Mouse (Mus musculus) ovary, postnatal 36 days (tissue): ENCODE data around the gene Cp.
"Not testable (repeated sequence)": the region's sequence is repeated elsewhere in the genome, so short reads cannot be mapped to it uniquely, and the experiment has no call there.

Source experiments
- DNase-seq: peaks from one replicate; pipeline ENCODE4 v3.0.0; 2022; ENCODE audit warnings: low spot score, mixed read lengths

The Cp gene

DNA sequence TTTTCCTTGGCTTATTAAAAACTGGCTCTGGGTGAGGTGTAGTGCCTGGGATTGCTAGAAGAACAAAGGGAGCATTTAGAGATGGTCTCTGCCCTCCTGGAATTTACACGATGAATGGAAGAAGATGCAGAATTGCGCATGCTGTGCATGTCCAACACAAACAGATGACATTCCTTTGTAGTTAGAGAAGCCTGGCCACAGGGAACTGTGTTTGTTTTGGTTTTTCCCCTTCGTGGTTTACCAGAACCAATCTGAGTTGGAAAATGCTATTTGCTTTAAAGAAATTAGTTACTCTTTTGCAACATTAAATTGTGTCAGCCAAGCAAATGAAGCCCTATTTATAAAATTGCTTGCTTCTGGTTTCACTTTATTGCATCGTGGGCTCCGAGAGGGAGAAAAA lies at the start of gene Cp:
Gene Cp, plus strand, starts transcription at position 170 of the 400 bp plus-strand sequence.
- no peak for DNase-seq

DNA sequence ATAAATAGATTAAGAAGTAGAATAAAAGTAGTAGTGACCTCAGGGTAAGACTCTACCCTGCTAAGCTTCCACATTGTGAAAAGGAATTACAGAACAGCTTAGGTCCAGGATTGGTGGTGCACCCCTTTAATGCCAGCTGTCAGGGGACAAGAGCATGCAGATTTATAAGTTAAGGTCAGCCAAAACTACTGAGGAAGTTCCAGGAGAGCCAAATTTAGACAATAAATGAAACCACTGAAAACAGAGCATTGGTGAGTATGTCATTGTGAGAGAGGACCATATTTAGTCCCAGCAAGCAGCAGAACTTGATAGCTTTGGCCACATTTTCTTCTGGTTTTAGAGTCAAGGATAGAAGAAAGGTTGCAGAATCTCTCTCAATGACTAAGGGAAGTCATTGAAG lies 8.3 kb upstream of the Cp start:
- DNase-seq, result no peak

DNA sequence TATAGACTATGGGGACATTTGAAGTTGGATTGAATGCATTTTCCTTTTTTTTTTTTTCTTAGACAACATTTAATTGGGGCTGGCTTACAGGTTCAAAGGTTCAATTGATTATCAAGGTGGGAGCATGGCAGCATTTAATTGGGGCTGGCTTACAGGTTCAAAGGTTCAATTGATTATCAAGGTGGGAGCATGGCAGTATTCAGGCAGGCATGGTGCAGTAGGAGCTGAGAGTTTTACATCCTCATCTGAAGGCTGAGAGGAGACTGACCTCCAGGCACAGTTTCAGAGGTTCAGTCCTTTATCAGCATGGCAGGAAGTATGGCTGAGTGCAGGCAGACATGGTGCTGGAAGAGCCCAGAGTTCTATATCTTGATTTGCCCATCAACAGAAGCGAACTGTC lies 7.5 kb upstream of the Cp start:
- DNase-seq, result not testable (repeated sequence)

DNA sequence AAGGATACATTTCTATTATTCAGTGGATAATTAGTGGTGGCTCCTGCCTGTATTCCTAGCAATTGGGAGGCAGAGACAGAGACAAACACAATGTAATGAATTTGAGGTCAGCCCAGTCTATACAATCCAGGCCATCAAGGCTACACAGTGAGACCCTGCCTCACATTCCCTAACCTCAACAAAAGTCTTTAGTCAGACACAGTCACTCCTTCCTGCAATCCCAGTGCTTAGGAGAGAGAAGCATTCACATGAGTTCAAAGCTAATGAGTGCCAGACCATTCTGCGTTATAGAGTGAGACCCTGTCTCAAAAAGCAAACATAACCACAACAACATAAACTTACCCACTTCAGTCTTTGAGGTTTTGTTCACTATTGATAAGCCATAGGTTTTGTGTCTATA lies 3.4 kb upstream of the Cp start:
- DNase-seq, result no peak

DNA sequence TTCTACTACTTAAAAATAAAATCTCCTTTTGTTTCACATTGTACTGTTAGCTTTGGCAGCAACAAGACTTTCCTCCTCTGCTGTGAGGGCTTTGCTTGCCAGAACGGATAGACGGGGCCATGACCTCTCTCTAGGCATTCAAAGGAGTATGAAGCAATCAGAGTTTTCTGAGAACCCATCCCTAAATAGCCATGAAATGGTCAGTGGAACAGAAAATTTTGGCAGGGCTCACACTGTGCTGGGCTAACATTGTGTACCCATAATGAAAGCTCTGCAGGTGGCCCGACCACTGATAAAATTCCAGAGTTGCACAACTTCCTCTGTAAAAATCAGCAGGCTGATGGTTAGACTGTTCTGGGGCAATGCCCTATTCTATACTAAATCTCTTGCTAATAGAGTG lies 3.0 kb upstream of the Cp start:
- peak; percentile 37 for DNase-seq

DNA sequence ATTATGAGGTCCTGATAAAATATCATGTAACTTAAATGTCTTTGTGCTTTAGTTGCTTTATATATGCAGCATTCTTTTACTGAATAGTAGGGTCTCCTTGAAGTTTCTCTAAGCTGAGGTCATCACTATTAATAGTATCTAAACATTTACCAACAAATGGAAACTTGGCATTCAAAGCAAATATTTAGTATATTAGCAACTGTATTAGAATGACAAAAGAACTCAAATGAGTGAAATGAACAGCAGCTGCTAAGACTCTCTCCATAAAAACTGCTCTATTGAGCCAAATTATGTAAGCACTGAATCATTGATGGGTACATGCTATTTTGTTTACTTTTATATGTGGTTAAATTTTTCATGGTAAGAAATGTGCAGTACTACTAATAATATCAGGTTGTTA lies 1.2 kb downstream of the Cp start:
- DNase-seq, result no peak

DNA sequence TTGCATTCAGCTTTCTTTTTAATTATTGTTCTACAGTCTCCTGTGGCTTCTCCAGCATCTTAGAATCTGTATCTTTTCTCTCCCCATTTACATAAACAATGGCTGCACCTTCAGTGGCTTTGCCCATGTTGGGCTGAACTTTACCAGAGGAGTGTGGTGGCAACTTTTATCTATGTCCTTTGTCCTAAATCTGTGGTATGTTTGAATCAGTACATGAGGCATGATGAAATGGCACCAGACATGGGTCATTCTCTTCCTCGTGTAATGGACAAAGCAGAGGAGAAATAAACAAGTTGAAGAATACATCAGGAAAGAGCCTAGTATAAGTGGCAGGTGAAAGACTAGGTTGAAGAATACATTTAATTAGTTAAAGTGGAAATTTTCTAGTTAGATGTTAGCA lies 2.1 kb downstream of the Cp start:
- DNase-seq, result no peak

DNA sequence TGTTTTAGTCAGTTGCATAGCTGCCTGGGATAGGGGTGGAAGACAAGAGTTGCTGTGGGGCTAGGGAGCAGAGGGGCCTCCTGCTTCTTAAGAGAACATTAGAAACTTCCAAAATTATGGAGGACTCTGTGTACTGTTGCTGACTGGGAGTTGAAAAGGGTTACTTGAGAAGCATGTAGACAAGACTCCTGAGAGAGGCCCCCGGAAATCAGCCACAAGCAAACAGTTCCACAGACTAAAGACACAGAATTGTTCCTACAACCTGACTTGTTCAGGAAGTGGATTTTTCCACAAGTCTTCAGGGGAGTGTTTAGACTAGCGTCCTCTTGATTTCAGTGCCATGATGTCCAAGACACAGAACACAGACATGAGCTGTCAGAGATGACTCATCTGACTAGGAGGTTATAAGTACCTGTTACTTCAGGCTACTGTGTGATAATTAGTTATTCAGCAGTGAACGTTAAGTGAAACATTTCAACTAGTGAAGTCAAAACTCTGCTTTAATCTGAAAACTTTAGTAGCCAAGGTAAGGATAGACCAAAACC lies 3.8 kb downstream of the Cp start:
- no peak for DNase-seq

DNA sequence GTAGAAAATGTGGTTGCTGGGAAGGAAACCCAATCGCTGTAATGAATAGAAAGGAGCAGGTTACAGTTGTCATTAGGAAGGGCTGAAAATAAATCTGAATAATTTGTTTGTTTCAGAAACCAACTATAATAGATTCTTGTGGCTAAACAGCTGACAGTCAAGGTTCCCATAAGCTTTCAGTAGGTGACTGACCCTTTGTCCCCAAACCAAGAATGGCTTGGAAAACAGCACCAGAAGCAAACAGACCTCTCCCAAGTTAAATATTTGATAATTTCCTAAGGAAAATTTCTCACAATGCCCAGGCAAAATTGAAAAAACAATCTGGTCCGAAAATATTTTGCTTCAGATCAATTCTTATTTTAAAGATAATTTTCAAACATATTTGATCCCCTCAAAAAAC lies 4.5 kb downstream of the Cp start:
- no peak for DNase-seq

DNA sequence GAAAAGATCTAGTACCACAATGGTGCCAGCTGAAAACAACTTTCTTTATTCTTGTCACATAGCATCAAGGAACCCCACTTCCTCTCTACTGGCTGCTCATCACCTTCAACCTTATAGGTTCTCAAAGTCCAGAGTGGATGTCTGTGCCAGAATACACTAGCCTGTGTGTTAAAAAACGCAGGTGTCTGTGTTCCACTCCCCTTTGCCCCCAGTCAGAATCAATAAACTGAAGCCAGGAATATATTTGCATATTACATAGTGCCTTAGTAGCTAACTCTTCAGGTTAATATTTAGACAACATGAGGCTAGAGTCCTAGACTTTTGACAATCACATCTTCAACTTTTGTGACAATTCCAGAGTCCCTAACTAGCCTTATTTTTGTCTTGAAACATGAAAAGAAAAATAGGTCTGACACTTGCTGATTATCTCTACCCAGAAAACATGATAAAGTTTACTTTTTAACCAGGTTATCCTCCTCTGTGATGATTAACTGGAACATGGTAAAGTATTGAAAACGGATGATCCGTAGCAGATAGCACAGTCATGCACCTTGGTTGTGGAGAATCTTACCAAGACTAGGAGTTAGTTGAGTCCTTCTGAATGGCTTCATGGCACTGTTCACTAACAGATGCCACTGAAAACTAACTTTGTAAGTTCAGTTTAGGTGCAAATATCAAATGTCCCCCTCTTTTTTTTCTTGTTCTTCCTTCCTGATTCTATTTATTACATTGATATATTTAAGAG lies 6.1 kb downstream of the Cp start:
- no peak for DNase-seq

DNA sequence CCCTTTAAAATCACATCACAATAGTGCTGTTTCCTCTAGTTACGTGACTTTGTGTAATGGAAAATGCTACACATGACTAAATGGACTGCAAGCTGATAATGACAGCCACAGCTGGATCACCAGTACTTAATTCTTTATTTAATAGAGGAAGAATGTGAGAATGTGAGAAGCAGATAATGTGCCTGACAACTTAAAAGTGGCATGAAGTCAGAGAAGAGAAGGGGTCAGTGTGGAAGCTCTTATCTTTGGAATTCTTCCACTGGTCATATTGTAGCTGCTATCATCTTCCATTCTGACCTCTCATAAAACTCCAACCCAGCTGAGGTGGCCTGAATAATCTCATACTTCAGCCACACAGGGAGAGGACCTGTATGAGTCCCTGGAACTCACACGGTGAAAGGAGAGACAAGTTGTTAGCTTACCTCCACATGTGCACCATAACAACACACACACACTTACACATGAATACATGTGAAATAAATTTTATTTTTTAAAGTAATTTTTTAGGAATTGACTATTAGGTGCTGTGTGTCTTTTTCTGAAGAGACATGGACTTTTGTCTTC lies 7.9 kb downstream of the Cp start:
- no peak for DNase-seq

DNA sequence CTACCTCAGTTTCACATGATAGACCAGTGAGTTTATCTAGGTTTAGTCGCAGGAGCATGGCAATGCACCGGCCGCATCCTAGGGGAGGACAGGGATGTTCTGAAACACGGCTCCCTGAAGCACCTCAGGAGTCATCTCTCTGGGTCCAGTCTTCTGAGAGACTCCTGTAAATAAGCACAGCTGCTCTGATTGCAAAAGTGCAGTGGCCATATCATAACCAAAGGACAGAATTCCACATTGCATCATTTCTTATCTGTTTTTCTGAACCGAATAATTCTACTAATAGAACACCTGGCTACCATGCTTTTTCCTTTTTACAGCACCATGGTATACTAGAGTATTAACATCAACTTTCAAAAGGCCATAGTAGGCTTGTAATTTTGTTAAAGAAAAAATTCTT lies 8.4 kb downstream of the Cp start:
- no peak for DNase-seq

DNA sequence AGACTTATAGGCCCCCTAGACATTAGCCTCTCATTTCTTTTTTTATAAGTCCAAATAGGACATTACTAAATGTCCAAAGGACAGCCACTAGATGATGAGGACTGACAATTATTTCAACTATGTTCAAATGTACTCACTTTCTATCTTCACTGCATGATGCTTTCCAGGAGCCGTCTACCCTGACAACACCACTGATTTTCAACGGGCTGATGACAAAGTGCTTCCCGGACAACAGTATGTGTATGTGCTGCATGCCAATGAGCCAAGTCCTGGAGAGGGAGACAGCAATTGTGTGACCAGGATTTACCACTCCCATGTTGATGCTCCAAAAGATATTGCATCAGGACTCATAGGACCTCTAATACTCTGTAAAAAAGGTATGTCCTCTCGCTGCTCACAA lies 9.2 kb downstream of the Cp start:
- DNase-seq, result no peak

DNA sequence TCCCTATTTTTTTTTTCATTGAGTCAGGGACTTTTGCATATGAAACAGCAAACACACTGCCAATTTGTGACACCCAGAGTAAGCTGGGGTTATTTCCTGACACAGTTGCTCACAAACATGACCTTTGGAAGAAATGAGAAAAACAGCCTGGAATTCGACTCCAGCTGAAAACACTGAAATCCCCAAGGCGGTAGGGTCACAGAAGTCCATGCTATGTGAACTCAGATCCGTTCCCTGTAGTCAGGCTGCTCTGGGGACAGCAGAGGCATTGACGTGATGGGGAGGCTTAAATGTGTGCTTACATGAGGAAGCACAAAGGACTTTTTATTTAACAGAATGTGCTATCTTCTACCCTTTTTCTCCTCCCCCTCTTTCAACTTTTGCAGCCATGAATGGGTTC lies 21.6 kb downstream of the Cp start:
- no peak for DNase-seq

DNA sequence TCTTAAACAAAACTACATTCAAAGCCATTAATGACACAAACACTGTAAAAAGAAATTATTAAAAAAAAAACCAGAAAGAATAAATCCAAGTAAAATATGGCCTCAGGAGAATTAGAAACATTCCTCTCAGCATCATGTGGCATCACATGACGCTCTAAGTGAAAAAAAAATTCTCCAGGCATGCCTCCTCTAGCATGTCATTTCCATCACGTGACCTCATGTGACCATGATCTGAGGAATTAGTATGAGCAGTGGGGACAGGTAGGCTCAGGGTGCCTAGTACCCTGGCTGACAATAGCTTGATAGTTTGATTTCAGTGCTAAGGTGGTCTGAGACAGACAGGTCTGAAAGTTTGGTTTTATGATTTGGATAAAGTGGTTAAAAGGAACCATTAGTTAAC lies 24.3 kb downstream of the Cp start:
- DNase-seq, result no peak

DNA sequence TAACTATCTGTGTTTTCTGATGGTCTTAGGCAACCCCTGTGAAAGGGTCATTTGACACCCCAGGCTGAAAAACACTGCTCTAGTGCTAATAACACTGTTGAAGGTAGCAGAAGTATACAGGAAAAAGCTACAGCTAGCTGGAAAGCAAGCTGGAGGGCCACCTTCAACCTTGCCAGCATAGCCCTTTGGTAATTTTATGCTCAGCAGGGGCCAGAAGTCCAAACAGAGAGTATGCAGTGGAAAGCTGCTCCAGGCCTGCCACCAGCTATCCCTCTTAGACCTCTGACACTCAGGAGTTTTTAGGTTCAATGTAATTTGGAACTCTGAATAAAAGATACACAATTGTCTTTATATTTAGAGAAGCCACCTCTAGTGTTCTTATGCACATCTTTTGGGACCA lies 26.0 kb downstream of the Cp start:
- no peak for DNase-seq

DNA sequence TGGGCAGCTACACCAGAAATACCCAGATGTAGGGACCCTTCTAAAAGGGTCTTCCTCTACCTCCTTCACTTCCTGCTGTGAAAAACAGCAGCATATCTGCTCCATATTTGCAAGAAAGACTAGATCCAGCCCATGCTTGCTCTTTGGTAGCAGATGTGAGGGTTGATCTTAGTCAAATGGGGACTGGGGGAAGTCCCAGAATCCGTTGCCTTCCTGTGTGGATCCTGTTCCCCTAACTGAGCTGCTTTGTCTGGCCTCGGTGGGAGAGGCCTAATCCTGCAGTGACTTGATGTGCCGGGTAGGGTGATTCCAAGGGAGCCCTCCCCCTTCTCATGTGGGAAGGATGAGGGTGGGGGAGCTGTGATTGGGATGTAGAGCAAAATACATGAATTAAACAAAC lies 29.3 kb downstream of the Cp start:
- no peak for DNase-seq

DNA sequence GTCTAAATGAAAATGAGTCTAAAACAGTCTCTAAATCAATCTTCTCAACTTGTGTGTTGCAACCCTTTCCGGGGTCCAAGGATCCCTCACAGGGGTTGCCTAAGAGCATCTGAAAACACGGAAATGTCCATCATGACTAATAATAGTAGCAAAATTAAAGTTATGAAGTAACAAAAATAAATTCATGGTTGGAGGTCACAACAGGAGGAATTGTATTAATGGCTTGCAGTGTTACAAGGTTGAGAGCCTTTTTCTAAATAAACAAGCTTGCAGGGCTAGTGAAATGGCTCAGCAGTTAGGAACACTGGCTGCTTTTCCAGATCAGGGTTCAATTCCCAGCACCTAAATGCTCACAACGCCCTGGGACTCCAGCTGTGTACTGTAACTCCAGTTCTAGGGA lies 33.2 kb downstream of the Cp start:
- DNase-seq, result no peak

DNA sequence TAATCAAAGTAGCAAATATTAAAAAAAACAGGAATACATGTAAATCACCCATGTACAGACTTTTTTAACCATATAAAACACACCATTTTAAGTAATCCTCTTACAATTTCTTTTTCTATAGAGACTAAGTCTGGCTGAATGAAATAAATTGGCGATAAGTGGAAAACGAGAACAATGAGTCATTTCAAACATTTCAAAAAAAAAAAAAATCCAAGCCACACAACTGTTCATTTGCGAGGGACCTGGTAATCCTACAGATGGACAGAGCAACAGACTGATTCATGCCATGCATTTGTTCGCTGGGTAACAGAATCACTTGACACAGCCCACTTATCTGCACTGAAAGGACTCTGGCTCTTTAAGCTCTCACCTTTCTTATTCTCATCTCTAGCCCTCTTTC lies 35.5 kb downstream of the Cp start:
- DNase-seq, result no peak

DNA sequence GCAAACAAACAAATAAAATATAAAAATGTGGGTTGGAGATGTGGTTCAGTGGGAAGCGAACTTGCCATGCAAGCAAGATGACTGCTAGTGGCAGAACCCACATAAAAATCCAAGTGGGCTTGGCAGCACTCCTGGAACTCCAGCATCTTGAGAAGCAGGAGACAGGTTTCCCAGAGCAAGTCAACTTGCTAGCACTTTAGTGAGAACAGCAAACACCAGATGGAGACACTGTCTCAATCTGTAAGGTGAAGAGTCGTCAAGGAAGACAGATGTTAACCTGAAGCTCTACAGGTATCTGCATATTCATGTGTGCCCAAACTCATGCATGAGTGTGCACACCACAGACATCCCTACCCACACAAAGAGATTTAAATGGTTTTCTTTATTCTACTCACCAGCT lies 42.7 kb downstream of the Cp start:
- DNase-seq, result no peak

DNA sequence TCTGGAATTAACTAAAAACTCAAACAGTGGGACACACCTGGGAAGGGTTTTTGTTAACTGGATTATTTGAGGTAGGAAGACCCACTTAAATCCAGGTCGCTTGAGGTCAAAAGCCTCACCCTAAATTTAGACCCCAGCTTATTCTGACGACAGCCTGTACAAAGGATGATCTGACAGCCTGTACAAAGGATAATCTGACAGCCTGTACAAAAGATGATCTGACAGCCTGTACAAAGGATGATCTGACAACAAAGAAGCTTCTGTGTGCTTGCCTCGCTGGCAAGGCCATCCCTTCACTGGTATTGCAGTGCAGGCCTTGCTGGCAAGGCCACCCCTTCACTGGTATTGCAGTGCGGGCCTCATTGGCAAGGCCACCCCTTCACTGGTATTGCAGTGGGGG lies 44.0 kb downstream of the Cp start:
- DNase-seq, result no peak

DNA sequence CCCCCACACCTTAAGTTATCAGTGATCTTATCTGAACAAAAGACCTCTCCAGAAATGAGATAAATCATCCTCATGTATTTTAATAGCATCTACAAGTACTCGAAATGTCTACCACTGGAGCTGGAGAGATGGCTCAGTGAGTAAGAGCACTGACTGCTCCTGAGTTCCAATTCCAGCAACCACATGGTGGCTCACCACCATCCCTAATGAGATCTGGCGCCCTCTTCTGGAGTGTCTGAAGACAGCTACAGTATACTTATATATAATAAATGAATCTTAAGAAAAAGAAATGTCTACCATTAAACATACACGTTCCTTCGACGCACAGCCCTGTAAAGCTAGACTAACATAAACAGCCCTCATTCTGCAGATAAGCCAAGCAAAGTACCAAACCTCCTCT lies 45.9 kb downstream of the Cp start:
- no peak for DNase-seq

DNA sequence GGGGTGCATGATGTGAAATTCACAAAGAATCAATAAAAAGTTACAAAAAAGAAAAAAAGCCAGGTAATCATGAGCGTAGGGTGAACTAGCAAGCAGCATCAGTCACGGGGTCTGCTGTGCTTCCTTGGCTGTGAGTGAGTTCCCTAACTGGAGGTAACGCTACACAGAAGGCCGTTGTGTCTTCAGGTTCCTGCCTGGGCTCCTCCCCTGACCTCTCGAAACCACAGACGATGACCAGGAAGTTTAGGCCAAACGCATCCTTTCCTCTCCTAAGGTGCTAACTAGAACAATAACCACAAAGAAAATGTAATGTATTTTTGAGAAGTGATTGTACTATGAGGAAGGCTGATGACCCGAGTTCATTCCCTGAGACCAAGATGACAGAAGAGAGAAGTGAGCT lies 47.6 kb downstream of the Cp start:
- DNase-seq, result no peak

DNA sequence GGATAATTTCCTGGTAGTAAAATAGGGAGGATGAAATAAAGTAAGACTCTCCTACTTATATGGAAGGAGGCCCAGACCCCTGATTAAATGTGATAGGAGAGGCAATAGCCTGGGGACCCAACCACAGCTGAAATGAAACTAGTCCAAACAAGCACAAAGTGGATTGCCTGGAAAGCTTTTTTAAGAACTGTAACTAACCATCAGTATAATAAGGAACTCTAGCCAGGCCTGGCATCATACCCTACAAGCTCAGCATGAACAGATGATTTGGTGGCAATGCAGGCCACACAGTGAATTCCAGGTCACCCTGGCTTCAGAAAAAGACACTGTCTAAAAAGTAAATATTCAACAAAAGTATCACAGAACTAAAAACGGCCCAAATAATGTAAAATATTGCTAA lies 48.8 kb downstream of the Cp start:
- DNase-seq, result no peak
